Mouse (Mus musculus) kidney, postnatal 25 days (tissue): Measurements from ENCODE around the gene Fbn1.

Experiments used
- DNase-seq, 2 experiments: peaks; one replicate each; pipeline ENCODE4 v3.0.0; 2021; ENCODE audit warnings: mixed read lengths in 2 of 2

The Fbn1 gene

DNA sequence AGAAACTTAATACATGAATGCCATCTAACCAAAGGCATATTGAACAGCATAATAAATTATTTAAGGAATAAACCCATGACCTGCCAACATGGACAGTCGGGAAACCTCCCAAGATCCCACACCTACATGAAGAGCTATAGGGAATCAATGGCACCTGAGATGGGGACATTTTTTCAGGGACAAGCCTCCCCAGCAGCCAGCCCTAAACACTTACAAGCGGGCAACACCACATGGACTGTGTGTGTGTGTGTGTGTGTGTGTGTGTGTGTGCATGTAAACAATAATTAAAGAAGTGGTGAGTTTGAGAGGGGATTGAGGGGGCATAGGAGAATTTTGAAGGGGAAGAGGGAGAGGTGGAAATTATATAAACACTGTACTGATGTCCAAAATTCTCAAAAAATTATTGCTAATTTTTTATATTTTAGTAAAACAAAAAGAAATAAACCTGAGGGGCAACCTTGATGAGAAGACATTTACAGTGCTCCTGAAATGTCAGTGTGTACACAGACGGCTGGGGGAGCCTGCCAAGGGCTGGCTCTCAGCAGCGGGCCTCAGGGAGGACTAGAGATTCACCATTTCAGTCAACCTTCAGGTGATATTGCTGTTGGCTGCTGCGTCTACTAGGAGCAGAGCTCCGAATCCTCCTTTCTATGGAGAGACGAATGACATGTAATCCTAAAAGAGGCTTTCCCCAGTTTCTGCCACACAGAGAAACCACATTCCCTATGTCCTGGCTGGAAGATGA lies 121.4 kb downstream of the Fbn1 start:
- DNase-seq: no peak

- DNase-seq: no peak
Observed at GRCm38 (mm10) chr2:125384941-125385340, 122.9 kb downstream of the Fbn1 start.

GRCm38 (mm10) chr2:125384415-125384814 lies 123.4 kb downstream of the Fbn1 start:
- peak in 1 of 2 experiments; percentile 33 for DNase-seq

DNA sequence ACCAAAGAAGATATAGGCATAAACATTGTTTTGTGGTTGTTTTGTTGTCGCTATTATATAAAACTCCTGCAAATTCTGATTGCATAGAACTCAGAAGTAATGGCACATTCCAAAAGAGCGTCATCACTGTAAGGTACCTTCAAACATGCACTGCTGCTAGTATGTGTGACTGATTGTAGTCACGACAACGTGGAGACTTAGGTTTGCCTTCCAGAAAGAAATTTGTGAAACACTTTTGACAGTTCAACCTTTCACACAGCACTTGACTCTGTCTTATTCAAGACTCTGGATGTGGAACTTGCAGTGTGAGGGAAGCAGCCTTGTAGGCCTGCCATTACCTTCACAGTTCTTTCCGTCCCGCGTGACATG lies 124.5 kb downstream of the Fbn1 start:
- DNase-seq: no peak

DNA sequence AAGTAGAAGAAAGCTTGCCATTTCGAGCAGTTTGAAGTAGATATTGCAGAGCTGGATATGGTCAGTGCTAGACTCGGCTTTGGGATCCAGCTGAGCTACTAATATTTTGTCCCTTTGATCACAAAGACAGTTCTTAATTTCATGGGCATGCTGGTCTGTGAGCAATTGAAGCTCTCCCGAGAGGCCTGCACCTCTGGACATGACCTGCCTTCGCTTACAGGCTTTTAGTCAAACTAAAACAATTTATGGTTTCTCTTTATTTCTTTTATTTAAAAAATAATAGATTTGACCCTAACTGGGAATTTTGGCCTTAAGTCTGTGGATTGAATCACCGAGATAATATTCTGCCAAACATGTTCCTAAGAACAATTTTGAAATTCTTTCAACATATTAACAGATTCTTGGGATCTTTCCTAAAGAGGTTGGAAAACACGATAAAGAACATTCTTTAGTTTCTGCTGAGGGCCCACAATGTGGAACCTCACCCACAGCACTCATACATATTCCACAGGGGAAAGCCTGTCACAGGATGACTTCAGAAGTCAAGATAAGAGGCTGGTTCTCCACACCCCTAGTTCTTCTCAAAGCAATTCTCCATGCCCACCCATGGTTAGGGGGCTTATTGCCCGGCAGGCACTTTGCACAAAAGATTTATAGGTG lies 125.0 kb downstream of the Fbn1 start:
- no peak for DNase-seq

- DNase-seq: no peak
Observed at GRCm38 (mm10) chr2:125380086-125380485, 127.7 kb downstream of the Fbn1 start.

DNA sequence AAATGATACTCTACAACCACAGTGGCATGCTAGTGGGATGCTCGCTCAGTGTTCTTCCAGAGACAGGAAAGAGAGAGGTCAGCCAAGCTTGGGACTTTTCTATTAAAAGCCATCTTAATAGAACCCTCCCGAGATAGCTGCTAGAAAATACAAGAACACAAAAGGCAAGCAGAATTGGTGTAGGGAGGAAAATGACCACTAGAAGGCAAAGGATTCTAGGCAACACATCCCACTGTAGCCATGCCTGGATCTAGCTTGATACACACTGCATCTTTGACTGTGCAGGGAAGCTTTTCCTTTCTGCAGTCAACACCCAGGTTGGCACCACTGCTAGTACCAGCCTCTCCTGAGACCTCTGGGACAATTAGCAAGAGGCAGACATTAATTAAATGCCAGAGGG lies 128.6 kb downstream of the Fbn1 start:
- DNase-seq: no peak

- no peak for DNase-seq
Observed at GRCm38 (mm10) chr2:125375926-125376325, 131.9 kb downstream of the Fbn1 start.

DNA sequence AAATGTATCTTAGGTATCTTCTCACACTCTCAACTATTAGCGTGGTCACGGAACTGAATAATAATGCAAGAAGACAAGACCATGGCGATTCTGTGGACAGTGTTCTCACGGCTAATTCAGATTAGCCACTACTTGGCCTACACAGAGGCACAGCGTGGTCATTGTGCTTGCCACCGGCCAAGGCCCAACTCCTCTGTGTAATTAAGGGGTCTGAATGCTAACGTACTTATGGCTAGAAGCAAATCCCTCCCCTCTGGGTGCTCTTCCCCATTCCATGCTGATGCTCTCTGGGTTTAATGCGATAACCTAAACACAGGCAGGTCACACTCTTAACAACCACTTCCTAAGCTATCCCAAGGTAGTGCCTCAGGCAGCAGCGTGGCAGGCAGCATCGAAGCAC lies 132.5 kb downstream of the Fbn1 start:
- DNase-seq: no peak

GRCm38 (mm10) chr2:125369666-125370065 lies 138.1 kb downstream of the Fbn1 start:
- no peak for DNase-seq

DNA sequence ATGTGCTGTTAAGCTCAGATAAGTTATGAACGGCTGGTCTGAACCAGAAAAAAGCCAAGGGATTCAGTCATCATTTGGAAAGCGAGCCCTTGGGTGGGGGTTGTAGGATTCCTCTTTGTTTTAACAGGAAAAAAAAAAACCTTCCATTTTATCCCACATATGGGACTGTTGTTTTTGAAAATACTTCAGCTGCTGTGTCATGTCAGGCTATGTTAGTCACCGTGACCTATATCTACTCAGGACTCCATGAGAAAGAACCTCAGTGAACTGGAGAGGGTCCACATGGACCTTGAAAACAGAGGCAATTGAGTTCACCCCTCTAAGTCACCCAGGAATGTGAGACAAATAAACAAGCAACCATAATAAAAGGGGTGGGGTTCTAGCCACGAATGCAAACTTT lies 139.2 kb downstream of the Fbn1 start:
- DNase-seq: no peak

- no peak for DNase-seq
Observed at GRCm38 (mm10) chr2:125361661-125362060, 146.1 kb downstream of the Fbn1 start.

DNA sequence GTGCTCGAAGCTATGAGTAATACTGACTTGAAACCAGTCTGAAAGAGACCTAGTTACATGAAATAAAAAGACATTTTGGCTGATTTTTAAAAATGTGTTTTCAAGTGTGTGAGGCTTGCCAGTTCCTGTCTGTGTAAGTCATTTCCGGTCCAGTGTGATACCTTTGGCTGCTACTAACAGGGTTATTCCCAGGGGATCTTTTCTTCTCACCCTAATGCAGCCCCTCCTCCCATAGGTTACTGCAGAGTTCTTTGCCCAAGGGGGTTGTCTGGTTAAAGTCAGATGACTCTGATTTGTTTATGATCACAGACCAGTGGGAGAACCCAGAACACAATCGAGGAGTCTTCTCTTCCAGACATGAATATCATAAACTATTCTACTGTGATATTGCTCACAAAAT lies 151.3 kb downstream of the Fbn1 start:
- no peak for DNase-seq

DNA sequence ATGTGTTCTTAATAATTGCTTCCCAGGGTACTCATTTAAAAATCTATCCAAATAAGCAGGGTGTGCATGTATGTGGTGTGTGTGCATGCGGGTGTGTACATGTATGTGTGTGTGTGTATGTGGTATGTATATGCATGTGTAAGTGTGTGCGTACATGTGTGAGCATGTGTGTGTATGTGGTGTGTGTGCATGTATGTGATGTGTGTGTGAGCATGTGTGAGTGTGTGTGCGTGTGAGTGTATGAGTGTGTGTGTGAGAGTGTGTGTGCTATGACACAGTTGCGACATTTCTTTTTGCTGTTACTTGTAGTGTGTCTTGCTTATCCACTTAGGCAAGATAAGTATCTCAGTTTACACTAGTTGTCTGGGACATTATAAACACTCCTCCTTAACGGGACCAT lies 151.7 kb downstream of the Fbn1 start:
- DNase-seq: no peak

- peak in 1 of 2 experiments; percentile 17 for DNase-seq
Observed at GRCm38 (mm10) chr2:125355216-125355971, 152.4 kb downstream of the Fbn1 start.

- DNase-seq: no peak
Observed at GRCm38 (mm10) chr2:125354587-125354986, 153.2 kb downstream of the Fbn1 start.

DNA sequence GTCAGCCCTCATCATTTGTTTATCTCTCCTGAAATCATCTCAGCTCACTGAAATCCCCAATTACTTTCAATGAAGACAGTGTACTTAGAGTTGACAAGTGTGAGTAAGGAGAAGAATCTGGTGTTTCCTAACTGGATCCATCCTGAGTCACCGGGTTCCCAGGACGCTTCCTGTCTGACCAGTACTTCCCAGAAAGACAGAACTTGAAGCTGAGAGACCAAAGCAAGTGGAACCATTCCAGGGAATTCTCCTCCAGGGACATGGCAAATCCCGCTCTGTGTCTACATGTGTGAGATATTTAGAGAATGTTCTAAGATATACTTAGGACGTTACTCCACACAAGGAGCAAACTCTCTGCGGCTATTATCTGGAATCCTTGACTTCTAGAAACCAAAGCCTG lies 158.6 kb downstream of the Fbn1 start:
- DNase-seq: no peak

GRCm38 (mm10) chr2:125342181-125342950 lies 165.4 kb downstream of the Fbn1 start:
- no peak for DNase-seq

DNA sequence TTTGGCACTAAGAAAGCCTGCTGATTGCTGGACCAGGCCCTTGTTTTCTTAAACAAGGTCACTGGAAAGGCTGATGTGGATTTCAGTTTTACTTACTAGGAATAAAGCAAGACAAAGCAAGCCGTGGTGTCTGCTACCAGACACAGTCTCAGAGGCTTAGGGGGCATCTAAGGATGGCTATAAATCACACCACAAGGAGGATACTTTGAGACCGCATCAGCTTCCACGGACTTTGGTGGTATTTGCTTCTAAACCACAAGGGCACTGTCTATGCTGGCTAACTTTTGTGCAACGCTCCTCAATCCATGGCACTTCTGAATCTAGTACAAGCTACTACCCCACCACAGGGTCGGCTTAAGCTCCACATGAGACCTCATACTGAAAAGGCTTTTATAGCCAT lies 167.4 kb downstream of the Fbn1 start:
- no peak for DNase-seq

DNA sequence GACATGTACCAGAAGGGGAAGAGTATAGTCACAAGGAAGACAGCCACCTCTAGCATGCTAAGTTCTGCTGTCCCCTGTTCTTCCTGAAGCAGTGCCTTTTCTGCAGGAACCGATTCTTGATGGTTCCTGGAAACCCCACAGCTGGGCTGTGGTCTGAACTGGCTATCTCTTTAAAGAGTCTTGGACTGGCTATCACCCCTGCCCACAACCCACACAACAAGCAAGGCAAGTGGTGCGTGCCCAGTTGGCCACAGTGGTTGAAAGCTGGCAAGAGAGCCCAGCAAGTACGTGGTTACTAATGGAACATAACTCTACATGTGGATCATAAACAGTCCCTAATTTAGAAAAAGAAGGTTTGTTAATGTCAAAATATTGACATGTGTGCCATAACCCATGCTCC lies 170.6 kb downstream of the Fbn1 start:
- no peak for DNase-seq

- DNase-seq: no peak
Observed at GRCm38 (mm10) chr2:125335206-125335605, 172.6 kb downstream of the Fbn1 start.

DNA sequence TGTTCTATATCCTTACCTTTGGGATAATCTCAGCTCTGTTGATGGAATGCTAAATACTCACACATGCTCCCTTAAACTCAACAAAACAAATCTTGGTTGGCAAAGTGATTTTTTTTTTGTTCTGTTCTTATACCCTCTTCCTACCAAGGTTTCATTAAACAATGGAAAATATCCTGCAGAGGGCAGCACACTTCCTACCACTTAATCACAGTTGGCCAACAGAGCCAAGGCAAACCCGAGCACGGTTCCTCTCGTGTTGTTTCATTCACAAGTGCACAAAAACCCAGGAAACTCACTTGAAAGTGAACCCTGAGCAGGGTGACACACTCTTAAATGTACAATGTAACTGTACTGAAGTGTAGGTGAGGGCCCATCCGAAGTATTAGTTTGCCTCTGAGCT lies 173.6 kb downstream of the Fbn1 start:
- DNase-seq: peak in 1 of 2 experiments; percentile 48

DNA sequence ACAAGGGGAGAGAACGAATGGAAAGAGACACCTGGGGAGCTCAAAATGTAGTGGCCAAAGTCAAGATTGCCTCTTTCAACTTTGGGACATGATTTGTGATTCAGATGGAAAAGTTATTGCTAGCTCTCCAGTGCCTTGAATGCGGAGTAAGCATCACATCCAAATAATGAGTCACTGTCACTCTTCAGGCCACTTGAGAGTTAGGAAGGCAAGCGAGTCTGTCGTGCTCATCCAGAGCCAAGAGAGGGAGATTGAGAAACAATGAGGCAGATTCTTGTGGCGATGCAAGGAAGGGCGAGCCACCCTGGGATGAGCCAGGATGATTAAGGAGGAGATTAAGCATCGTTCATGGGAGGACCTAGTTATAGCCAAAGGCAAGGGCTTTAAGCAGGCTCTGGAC lies 176.2 kb downstream of the Fbn1 start:
- DNase-seq: no peak
